Mouse (Mus musculus) intestine, embryonic 15.5 days (tissue): ENCODE results near the gene Gm36028. TPM values are rescaled to one million over a fixed set of nuclear protein-coding genes. Genes with fewer than 3 reads are reported as not detected.

Source experiments
- ATAC-seq: fragments of 200-750 bp; cut with Nextera tagmentation; 2 replicates; pipeline ENCODE4 v1.8.0; 2017; ENCODE audit warnings: moderate TSS enrichment, moderate library complexity
- H3K27ac ChIP-seq: fragments of 300-500 bp; sonication (generic); 2 replicates; pipeline ENCODE4 v1.5.1; 2015; ENCODE audit warnings: mild to moderate bottlenecking, inconsistent platforms
- H3K27me3 ChIP-seq: fragments of 300-500 bp; sonication (generic); replicated peaks from 2 replicates; pipeline ENCODE4 v1.6.1; 2015; ENCODE audit warnings: inconsistent platforms
- H3K36me3 ChIP-seq: fragments of 300-500 bp; sonication (generic); 2 replicates; pipeline ENCODE4 v1.6.1; 2015; ENCODE audit warnings: inconsistent platforms
- H3K4me1 ChIP-seq: fragments of 300-500 bp; sonication (generic); replicated peaks from 2 replicates; pipeline ENCODE4 v1.6.1; 2015; ENCODE audit warnings: inconsistent platforms
- H3K4me2 ChIP-seq: fragments of 300-500 bp; sonication (generic); replicated peaks from 2 replicates; pipeline ENCODE4 v1.6.1; 2015; ENCODE audit warnings: mild to moderate bottlenecking, inconsistent platforms
- H3K4me3 ChIP-seq: fragments of 300-500 bp; sonication (generic); replicated peaks from 2 replicates; pipeline ENCODE4 v1.5.1; 2015; ENCODE audit warnings: inconsistent platforms
- H3K9ac ChIP-seq: fragments of 300-500 bp; sonication (generic); 2 replicates; pipeline ENCODE4 v1.6.1; 2015; ENCODE audit warnings: inconsistent platforms
- H3K9me3 ChIP-seq: fragments of 300-500 bp; sonication (generic); 2 replicates; pipeline ENCODE4 v1.6.1; 2016; ENCODE audit warnings: inconsistent platforms
- WGBS: fragments of 180-500 bp; shearing (Covaris S2); methylation state at CpG from one replicate; pipeline ENCODE4 v1.1.7; 2015; 5-methylcytosine and 5-hydroxymethylcytosine counted together
- polyA plus RNA-seq: library from polyadenylated mRNA; unstranded; fragments of >200 nt; fragmentation: Nextera tagmentation; extraction: Ambion mirVana; gene quantifications from 2 replicates; pipeline ENCODE4 v1.2.1, GENCODE M21; 2015

The Gm36028 gene
- polyA plus RNA-seq: 0.80 and 1.8 TPM in 2 replicates

- Histone ChIP-seq H3K27me3 (no peaks in the 10 kb centered on the region), H3K27ac (no peak within 1 kb of the TSS), H3K4me1 (no peaks in the 10 kb centered on the region), H3K9me3 (no peaks in the 10 kb centered on the region), H3K9ac (no peak within 1 kb of the TSS), H3K36me3 (no peaks in the 10 kb centered on the region), H3K4me2 (no peak within 1 kb of the TSS), H3K4me3 (no peak within 1 kb of the TSS)
- peak; percentile 78 for ATAC-seq
- 64% methylated on average over 7 of the region's 7 CpGs for WGBS
Observed at GRCm38 (mm10) chr16:37861029-37861428, at the start of gene Gm36028. Gm36028 (minus strand) TSS chr16:37861146.

GRCm38 (mm10) chr16:37906456-37906855, 45.5 kb upstream of the Gm36028 start:
- no peak for ATAC-seq
- 88% methylated on average over 3 of the region's 3 CpGs for WGBS
- no peak overlapping the region for H3K4me2 ChIP-seq
- no peak overlapping the region for H3K4me3 ChIP-seq
- no peaks in the 10 kb centered on the region for H3K36me3 ChIP-seq
- H3K9me3 ChIP-seq: no peaks in the 10 kb centered on the region
- H3K4me1 ChIP-seq: no peaks in the 10 kb centered on the region
- no peak overlapping the region for H3K27ac ChIP-seq
- no peak overlapping the region for H3K9ac ChIP-seq
- H3K27me3 ChIP-seq: no peaks in the 10 kb centered on the region

GRCm38 (mm10) chr16:37901318-37901717, 40.4 kb upstream of the Gm36028 start:
- no peak overlapping the region for H3K4me3 ChIP-seq
- peak overlapping the region; percentile 49; the same call in 1 of the 2 replicates for H3K27ac ChIP-seq
- H3K36me3 ChIP-seq: no peaks in the 10 kb centered on the region
- WGBS: 36% methylated on average over 11 of the region's 11 CpGs
- no peak overlapping the region for H3K4me2 ChIP-seq
- no peaks in the 10 kb centered on the region; the same call in 1 of the 2 replicates for H3K4me1 ChIP-seq
- peak; percentile 96 for ATAC-seq
- H3K27me3 ChIP-seq: no peaks in the 10 kb centered on the region
- H3K9me3 ChIP-seq: no peaks in the 10 kb centered on the region
- no peak overlapping the region for H3K9ac ChIP-seq

DNA sequence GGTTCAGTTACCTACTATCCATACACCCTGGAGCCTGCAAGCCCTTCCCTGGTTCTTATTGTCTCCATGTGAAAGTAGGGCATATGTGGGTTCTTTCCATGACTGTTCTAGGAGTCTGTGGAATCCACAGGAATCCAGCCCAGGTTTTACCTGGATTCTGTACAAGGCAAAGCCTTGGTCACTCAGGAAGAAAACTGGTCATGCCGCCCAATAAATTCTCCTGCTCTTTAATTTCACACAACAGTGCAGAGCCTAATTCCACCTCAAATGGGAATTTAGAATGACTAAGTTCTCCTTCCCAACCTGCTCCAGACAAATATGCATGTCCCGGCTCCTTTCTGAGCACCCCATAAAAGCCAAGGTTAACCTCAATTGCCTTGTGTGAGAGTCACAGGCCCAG, 38.4 kb upstream of the Gm36028 start:
- no peak overlapping the region for H3K4me2 ChIP-seq
- WGBS: 38% methylated on average over 2 of the region's 2 CpGs
- no peak overlapping the region for H3K9ac ChIP-seq
- no peaks in the 10 kb centered on the region for H3K9me3 ChIP-seq
- H3K27ac ChIP-seq: no peak overlapping the region
- no peak overlapping the region for H3K4me3 ChIP-seq
- H3K36me3 ChIP-seq: no peaks in the 10 kb centered on the region
- ATAC-seq: no peak
- H3K4me1 ChIP-seq: no peaks in the 10 kb centered on the region; the same call in 1 of the 2 replicates
- no peaks in the 10 kb centered on the region for H3K27me3 ChIP-seq

DNA sequence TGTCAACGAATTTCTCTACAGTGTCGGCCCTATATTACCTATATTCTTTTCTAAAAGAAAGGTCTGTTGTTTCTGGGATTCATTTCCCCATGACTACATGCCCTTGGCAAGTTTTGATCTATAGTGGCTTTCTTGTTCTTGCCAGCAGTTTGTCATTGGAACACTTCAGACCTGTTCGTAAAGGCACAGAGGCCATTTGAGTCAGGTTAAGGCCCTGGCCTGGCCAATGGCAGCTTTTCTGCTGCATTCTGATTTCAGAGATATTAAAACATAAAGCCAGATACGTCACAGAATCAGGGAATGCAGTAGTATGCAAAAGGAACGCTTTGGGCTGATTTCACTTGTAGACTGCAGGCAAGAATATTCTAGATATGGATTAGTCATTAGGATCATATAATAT, 37.8 kb upstream of the Gm36028 start:
- H3K36me3 ChIP-seq: no peaks in the 10 kb centered on the region
- H3K9ac ChIP-seq: no peak overlapping the region
- H3K4me3 ChIP-seq: no peak overlapping the region
- H3K4me2 ChIP-seq: no peak overlapping the region
- no peaks in the 10 kb centered on the region for H3K9me3 ChIP-seq
- no peaks in the 10 kb centered on the region; the same call in 1 of the 2 replicates for H3K4me1 ChIP-seq
- no peaks in the 10 kb centered on the region for H3K27me3 ChIP-seq
- H3K27ac ChIP-seq: no peak overlapping the region
- 85% methylated on average over 5 of the region's 5 CpGs for WGBS
- no peak for ATAC-seq

- no peaks in the 10 kb centered on the region for H3K9me3 ChIP-seq
- no peak overlapping the region for H3K9ac ChIP-seq
- H3K4me1 ChIP-seq: no peaks in the 10 kb centered on the region
- H3K36me3 ChIP-seq: no peaks in the 10 kb centered on the region
- WGBS: 66% methylated on average over 2 of the region's 2 CpGs
- H3K27ac ChIP-seq: no peak overlapping the region
- H3K4me3 ChIP-seq: no peak overlapping the region
- no peak overlapping the region for H3K4me2 ChIP-seq
- ATAC-seq: peak; percentile 83
- H3K27me3 ChIP-seq: no peaks in the 10 kb centered on the region
Observed at GRCm38 (mm10) chr16:37893942-37894341, 33.0 kb upstream of the Gm36028 start.

DNA sequence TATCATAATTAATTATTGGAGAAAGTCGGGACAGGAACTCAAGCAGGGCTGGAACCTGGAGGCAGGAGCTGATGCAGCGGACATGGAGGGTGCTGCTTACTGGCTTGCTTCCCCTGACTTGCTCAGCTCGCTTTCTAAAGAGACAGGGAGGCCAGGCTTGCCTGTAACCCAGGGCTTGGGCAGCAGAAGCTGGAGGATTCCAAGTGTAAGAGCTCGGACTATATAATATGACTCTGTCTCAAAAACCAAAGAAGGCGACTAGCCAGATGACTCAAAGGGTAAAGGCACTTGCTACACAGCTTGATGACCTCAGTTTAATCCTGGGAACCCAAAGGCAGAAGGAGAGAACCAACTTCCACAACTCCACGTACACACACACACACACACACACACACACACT, 32.4 kb upstream of the Gm36028 start:
- H3K9me3 ChIP-seq: no peaks in the 10 kb centered on the region
- no peak overlapping the region for H3K4me3 ChIP-seq
- H3K4me1 ChIP-seq: no peaks in the 10 kb centered on the region
- no peak overlapping the region for H3K9ac ChIP-seq
- WGBS: 59% methylated on average over 6 of the region's 6 CpGs
- peak; percentile 21; the same call in 1 of the 2 replicates for ATAC-seq
- H3K4me2 ChIP-seq: no peak overlapping the region
- H3K36me3 ChIP-seq: no peaks in the 10 kb centered on the region
- no peak overlapping the region for H3K27ac ChIP-seq
- no peaks in the 10 kb centered on the region for H3K27me3 ChIP-seq

GRCm38 (mm10) chr16:37892667-37893066, 31.7 kb upstream of the Gm36028 start:
- WGBS: 79% methylated on average over 2 of the region's 2 CpGs
- H3K4me3 ChIP-seq: no peak overlapping the region
- no peak overlapping the region for H3K4me2 ChIP-seq
- H3K9ac ChIP-seq: no peak overlapping the region
- no peaks in the 10 kb centered on the region for H3K4me1 ChIP-seq
- no peaks in the 10 kb centered on the region for H3K9me3 ChIP-seq
- H3K27me3 ChIP-seq: no peaks in the 10 kb centered on the region
- ATAC-seq: no peak
- no peak overlapping the region for H3K27ac ChIP-seq
- no peaks in the 10 kb centered on the region for H3K36me3 ChIP-seq

DNA sequence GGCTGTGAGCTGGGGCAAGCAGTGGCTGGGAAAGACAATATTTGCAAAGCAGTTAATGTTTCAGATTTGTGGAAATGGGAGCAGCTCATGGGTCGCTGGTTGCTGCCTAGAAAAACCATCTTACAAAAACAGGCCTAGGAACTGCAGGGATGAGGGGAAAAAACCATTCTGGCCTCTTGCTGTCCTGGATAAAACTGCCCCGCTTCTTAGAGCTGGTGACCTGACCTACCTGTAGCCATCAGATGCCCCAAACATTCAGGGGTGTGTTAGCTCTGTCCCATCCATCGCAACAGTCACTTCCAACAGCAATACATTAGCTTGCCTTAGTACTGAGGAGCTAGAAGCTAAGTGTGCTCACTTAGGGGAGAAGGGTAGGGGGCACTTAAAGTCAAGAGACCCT, 28.0 kb upstream of the Gm36028 start:
- 82% methylated on average over 3 of the region's 3 CpGs for WGBS
- H3K27me3 ChIP-seq: no peaks in the 10 kb centered on the region
- no peaks in the 10 kb centered on the region for H3K4me1 ChIP-seq
- no peak overlapping the region for H3K4me2 ChIP-seq
- no peaks in the 10 kb centered on the region for H3K9me3 ChIP-seq
- H3K36me3 ChIP-seq: no peaks in the 10 kb centered on the region
- no peak overlapping the region for H3K4me3 ChIP-seq
- H3K9ac ChIP-seq: no peak overlapping the region
- no peak overlapping the region for H3K27ac ChIP-seq
- ATAC-seq: no peak

DNA sequence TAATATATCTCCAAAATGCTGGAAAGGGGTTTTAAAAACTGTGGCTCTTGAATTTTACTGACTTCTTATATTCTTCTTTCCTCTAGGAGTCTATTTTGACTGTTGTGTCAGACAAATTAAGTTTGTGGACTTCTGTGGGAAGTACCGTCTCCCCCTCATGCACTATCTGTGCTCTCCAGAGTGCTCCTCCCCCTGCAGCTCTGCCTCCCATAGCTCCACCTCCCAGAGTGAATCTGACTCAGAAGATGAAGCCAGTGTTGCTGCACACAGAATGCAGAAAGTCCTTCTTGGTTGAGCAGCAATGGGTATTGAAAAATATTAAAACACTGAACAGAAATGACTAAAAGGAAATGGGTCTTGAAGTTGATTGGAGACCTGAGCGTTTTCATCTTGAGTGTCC, 20.2 kb upstream of the Gm36028 start:
- peaks cover 19% of the 10 kb centered on the region for H3K36me3 ChIP-seq
- H3K27me3 ChIP-seq: no peaks in the 10 kb centered on the region
- WGBS: 71% methylated on average over 2 of the region's 2 CpGs
- ATAC-seq: no peak
- no peak overlapping the region for H3K4me3 ChIP-seq
- no peak overlapping the region for H3K4me2 ChIP-seq
- no peaks in the 10 kb centered on the region for H3K9me3 ChIP-seq
- H3K9ac ChIP-seq: no peak overlapping the region
- H3K4me1 ChIP-seq: no peaks in the 10 kb centered on the region
- H3K27ac ChIP-seq: no peak overlapping the region

- H3K4me3 ChIP-seq: no peak overlapping the region
- no peaks in the 10 kb centered on the region for H3K9me3 ChIP-seq
- no peak overlapping the region for H3K27ac ChIP-seq
- H3K9ac ChIP-seq: no peak overlapping the region
- peaks cover 19% of the 10 kb centered on the region for H3K36me3 ChIP-seq
- no peaks in the 10 kb centered on the region for H3K4me1 ChIP-seq
- no peak for ATAC-seq
- H3K4me2 ChIP-seq: no peak overlapping the region
- no peaks in the 10 kb centered on the region for H3K27me3 ChIP-seq
- whole genome bisulfite sequencing: 91% methylated on average over 4 of the region's 4 CpGs
Observed at GRCm38 (mm10) chr16:37879750-37880419, 18.9 kb upstream of the Gm36028 start.

GRCm38 (mm10) chr16:37878951-37879505, 18.1 kb upstream of the Gm36028 start:
- no peak overlapping the region for H3K27ac ChIP-seq
- H3K4me1 ChIP-seq: no peaks in the 10 kb centered on the region
- no peak overlapping the region for H3K4me2 ChIP-seq
- H3K4me3 ChIP-seq: no peak overlapping the region
- no peak for ATAC-seq
- H3K9ac ChIP-seq: no peak overlapping the region
- H3K27me3 ChIP-seq: no peaks in the 10 kb centered on the region
- peaks cover 19% of the 10 kb centered on the region for H3K36me3 ChIP-seq
- WGBS: 90% methylated on average over 7 of the region's 7 CpGs
- no peaks in the 10 kb centered on the region for H3K9me3 ChIP-seq

DNA sequence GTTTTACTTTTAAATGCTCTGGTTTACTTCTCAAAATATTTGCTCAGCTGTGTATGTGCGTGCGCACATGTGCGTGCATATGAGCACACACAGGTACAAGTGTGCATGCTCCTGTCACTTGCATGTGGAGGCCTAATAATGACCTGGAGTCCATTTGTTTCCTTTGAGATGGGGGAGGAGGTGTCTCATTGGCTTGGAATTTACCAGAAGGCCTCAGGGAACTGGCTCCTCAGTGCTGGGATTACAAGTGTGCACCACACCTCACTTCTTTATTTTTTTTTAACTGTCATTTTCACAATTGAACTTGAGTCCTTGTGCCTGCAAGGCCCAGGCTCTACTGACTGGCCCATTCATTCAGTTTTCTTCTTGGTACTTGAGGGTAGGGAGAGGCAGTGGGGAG, 16.5 kb upstream of the Gm36028 start:
- WGBS: 97% methylated on average over 3 of the region's 3 CpGs
- no peak overlapping the region for H3K4me3 ChIP-seq
- H3K36me3 ChIP-seq: peaks cover 9% of the 10 kb centered on the region; the same call in 1 of the 2 replicates
- no peak overlapping the region for H3K4me2 ChIP-seq
- no peaks in the 10 kb centered on the region for H3K9me3 ChIP-seq
- no peaks in the 10 kb centered on the region for H3K4me1 ChIP-seq
- no peak overlapping the region for H3K27ac ChIP-seq
- H3K27me3 ChIP-seq: no peaks in the 10 kb centered on the region
- ATAC-seq: no peak
- no peak overlapping the region for H3K9ac ChIP-seq
